Mouse (Mus musculus) liver, embryonic 15.5 days (tissue): ENCODE results near the gene Ppil4. TPM values are rescaled to one million over a fixed set of nuclear protein-coding genes. Genes with fewer than 3 reads are reported as not detected.

Experiments used
- ATAC-seq: fragments of 200-750 bp; cut with Nextera tagmentation; 2 replicates; pipeline ENCODE4 v1.8.0; 2017; ENCODE audit warnings: moderate number of reproducible peaks, mild to moderate bottlenecking, moderate library complexity; ENCODE audit not compliant: insufficient read depth
- H3K27ac ChIP-seq: fragments of 300-500 bp; sonication (generic); replicated peaks from 2 replicates; pipeline ENCODE4 v1.5.1; 2015; ENCODE audit warnings: mild to moderate bottlenecking, inconsistent platforms
- H3K27me3 ChIP-seq: fragments of 300-500 bp; sonication (generic); 2 replicates; pipeline ENCODE4 v1.6.1; 2015; ENCODE audit warnings: mild to moderate bottlenecking, inconsistent platforms
- H3K36me3 ChIP-seq: fragments of 300-500 bp; sonication (generic); replicated peaks from 2 replicates; pipeline ENCODE4 v1.6.1; 2015; ENCODE audit warnings: moderate library complexity, mild to moderate bottlenecking, inconsistent platforms
- H3K4me1 ChIP-seq: fragments of 300-500 bp; sonication (generic); replicated peaks from 2 replicates; pipeline ENCODE4 v1.6.1; 2015; ENCODE audit warnings: inconsistent platforms
- H3K4me2 ChIP-seq: fragments of 300-500 bp; sonication (generic); 2 replicates; pipeline ENCODE4 v1.6.1; 2015; ENCODE audit warnings: moderate library complexity, mild to moderate bottlenecking, inconsistent platforms
- H3K4me3 ChIP-seq: fragments of 300-500 bp; sonication (generic); replicated peaks from 2 replicates; pipeline ENCODE4 v1.5.1; 2015; ENCODE audit warnings: mild to moderate bottlenecking, inconsistent platforms
- H3K9ac ChIP-seq: fragments of 300-500 bp; sonication (generic); 2 replicates; pipeline ENCODE4 v1.6.1; 2015; ENCODE audit warnings: moderate library complexity, mild to moderate bottlenecking, inconsistent platforms
- H3K9me3 ChIP-seq: fragments of 300-500 bp; sonication (generic); replicated peaks from 2 replicates; pipeline ENCODE4 v1.6.1; 2016; ENCODE audit warnings: inconsistent platforms
- WGBS: fragments of 180-500 bp; shearing (Covaris S2); methylation state at CpG from one replicate; pipeline ENCODE4 v1.1.7; 2015; ENCODE audit warnings: mixed read lengths; ENCODE audit not compliant: insufficient replicate concordance; 5-methylcytosine and 5-hydroxymethylcytosine counted together
- polyA plus RNA-seq: library from polyadenylated mRNA; unstranded; fragments of >200 nt; fragmentation: Nextera tagmentation; extraction: Ambion mirVana; gene quantifications from 2 replicates; pipeline ENCODE4 v1.2.1, GENCODE M21; 2015

The Ppil4 gene
- polyA plus RNA-seq, 1 experiment from 2014 or later = 21.9 TPM

GRCm38 (mm10) chr10:7839551-7840352, 47.1 kb downstream of the Ppil4 start:
- Histone ChIP-seq H3K4me3 (no peak overlapping the region), H3K27me3 (no peaks in the 10 kb centered on the region; the same call in 1 of the 2 replicates), H3K27ac (no peak overlapping the region), H3K4me2 (no peak overlapping the region), H3K9me3 (no peaks in the 10 kb centered on the region), H3K36me3 (no peaks in the 10 kb centered on the region), H3K4me1 (peaks cover 16% of the 10 kb centered on the region), H3K9ac (no peak overlapping the region)
- 53% methylated on average over 22 of the region's 22 CpGs for WGBS
- ATAC-seq = no peak

- 63% methylated on average over 2 of the region's 2 CpGs for WGBS
- H3K4me1 ChIP-seq = peaks cover 14% of the 10 kb centered on the region
- H3K27me3 ChIP-seq = no peaks in the 10 kb centered on the region; the same call in 1 of the 2 replicates
- H3K4me3 ChIP-seq = no peak overlapping the region
- no peak for ATAC-seq
- no peak overlapping the region for H3K4me2 ChIP-seq
- no peaks in the 10 kb centered on the region for H3K9me3 ChIP-seq
- H3K36me3 ChIP-seq = no peaks in the 10 kb centered on the region
- H3K27ac ChIP-seq = no peak overlapping the region
- no peak overlapping the region for H3K9ac ChIP-seq
Measured at GRCm38 (mm10) chr10:7840353-7840733, 47.7 kb downstream of the Ppil4 start.

DNA sequence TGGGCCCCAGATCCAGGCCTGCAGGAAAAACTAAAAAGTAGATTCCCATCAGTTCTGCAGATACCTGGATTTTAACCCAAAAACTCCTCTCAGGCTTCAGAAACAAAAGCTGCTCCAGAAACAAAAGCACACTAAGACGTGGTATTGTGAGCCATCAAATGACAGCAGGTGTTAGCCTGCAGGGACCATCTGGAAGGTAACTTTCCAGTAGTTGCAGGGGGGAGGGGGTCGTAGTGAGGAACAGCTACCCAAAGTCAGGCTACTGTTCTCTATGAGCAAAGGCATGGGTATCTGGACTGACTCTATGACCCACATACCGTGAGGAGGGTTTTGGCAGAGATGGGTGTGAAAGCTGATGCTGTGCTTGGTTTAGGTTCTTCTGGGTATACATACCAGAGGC, 48.1 kb downstream of the Ppil4 start:
- H3K4me1 ChIP-seq = peaks cover 10% of the 10 kb centered on the region
- no peaks in the 10 kb centered on the region for H3K36me3 ChIP-seq
- no peak overlapping the region for H3K4me2 ChIP-seq
- no peaks in the 10 kb centered on the region for H3K9me3 ChIP-seq
- no peak for ATAC-seq
- H3K9ac ChIP-seq = no peak overlapping the region
- no peak overlapping the region for H3K4me3 ChIP-seq
- 59% methylated on average over 3 of the region's 3 CpGs for WGBS
- H3K27ac ChIP-seq = no peak overlapping the region; the same call in 1 of the 2 replicates
- no peaks in the 10 kb centered on the region; the same call in 1 of the 2 replicates for H3K27me3 ChIP-seq

DNA sequence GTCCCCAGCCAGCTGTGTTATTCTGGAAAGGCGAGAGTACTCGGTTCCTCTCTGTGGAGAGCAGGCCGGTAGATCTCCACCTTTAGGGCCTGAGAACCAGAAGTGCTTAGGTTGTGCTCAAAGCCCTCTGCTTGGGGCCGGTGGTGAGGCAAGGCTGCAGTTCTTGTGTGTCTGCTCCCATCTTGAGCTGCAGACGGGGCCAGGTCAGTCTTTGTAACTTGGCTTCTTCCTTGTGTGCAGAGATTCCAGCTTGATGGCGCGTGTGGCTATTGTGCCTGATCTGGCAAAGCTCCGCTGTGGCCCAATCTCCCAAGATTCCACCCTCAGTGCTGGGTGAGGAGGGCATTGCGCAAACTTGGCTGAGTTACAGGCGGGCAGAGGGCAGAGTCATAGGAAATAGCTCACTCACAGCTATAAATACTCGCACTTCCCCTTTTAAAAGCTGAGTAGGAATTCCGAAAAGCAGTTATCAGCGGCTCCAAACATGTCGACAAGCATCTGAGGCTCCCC, 48.9 kb downstream of the Ppil4 start:
- peak; percentile 43 for ATAC-seq
- Histone ChIP-seq H3K36me3 (no peaks in the 10 kb centered on the region), H3K9ac (no peak overlapping the region), H3K4me1 (peaks cover 10% of the 10 kb centered on the region), H3K27me3 (no peaks in the 10 kb centered on the region; the same call in 1 of the 2 replicates), H3K4me2 (peak overlapping the region; percentile 36), H3K27ac (peak overlapping the region; percentile 59), H3K9me3 (no peaks in the 10 kb centered on the region), H3K4me3 (no peak overlapping the region)
- 7% methylated on average over 14 of the region's 14 CpGs for WGBS

DNA sequence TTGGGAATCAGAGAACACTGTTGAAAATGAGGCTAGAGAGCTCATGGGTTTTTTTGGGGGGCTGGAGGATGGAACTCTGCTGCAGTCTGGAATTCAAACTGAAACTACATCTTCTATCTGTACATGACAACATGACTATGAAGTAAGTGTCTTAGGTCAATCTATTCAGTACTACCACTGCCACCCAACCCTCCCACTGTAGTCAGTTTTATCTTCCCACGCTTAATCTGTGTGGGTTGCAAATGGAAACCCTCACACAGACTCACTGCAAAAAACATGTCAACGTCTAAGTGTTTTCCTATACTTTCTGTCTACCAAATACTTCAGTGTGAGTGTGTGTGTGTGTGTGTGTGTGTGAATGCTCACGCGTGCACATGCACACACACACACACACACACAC, 50.5 kb downstream of the Ppil4 start:
- Histone ChIP-seq H3K9me3 (no peaks in the 10 kb centered on the region), H3K36me3 (no peaks in the 10 kb centered on the region), H3K4me1 (peaks cover 10% of the 10 kb centered on the region), H3K4me2 (no peak overlapping the region), H3K4me3 (no peak overlapping the region), H3K9ac (no peak overlapping the region), H3K27me3 (no peaks in the 10 kb centered on the region; the same call in 1 of the 2 replicates), H3K27ac (no peak overlapping the region)
- WGBS = 50% methylated on average over 4 of the region's 4 CpGs
- ATAC-seq = no peak

GRCm38 (mm10) chr10:7844161-7844560, 51.5 kb downstream of the Ppil4 start:
- Histone ChIP-seq H3K9me3 (no peaks in the 10 kb centered on the region), H3K27me3 (no peaks in the 10 kb centered on the region; the same call in 1 of the 2 replicates), H3K4me2 (no peak overlapping the region), H3K4me1 (peaks cover 10% of the 10 kb centered on the region), H3K4me3 (no peak overlapping the region), H3K27ac (no peak overlapping the region), H3K9ac (no peak overlapping the region), H3K36me3 (no peaks in the 10 kb centered on the region)
- no peak for ATAC-seq
- 49% methylated on average over 4 of the region's 4 CpGs for WGBS

DNA sequence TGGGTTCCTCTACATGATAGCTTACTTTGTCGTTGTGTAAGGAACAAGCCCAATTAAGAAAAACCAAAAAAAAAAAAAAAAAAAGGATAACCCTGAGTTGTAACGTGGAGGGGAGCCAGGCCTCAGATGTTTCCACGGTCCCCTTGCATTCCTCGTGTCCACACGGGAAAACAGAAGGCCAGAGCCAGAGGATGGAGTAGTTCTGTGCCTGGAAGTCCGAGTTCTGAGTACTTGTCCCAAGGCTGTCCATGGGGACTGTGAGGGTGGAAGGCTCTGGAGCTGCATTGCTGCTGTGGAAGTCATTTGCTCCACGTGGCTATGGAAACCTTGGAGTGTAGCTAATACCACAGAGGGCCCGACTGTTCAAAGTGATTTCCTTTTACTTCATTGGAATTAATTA, 52.4 kb downstream of the Ppil4 start:
- Histone ChIP-seq H3K9me3 (no peaks in the 10 kb centered on the region), H3K27me3 (no peaks in the 10 kb centered on the region; the same call in 1 of the 2 replicates), H3K27ac (no peak overlapping the region), H3K9ac (no peak overlapping the region), H3K4me3 (no peak overlapping the region), H3K4me1 (peaks cover 13% of the 10 kb centered on the region), H3K36me3 (no peaks in the 10 kb centered on the region), H3K4me2 (no peak overlapping the region)
- WGBS = 58% methylated on average over 8 of the region's 8 CpGs
- no peak for ATAC-seq

- Histone ChIP-seq H3K27me3 (no peaks in the 10 kb centered on the region), H3K27ac (no peak overlapping the region), H3K4me2 (no peak overlapping the region), H3K36me3 (no peaks in the 10 kb centered on the region), H3K9me3 (no peaks in the 10 kb centered on the region), H3K4me1 (peaks cover 20% of the 10 kb centered on the region), H3K9ac (no peak overlapping the region), H3K4me3 (no peak overlapping the region)
- 71% methylated on average over 4 of the region's 4 CpGs for WGBS
- ATAC-seq = no peak
Measured at GRCm38 (mm10) chr10:7845991-7846390, 53.3 kb downstream of the Ppil4 start.

- H3K9me3 ChIP-seq = no peaks in the 10 kb centered on the region
- H3K4me3 ChIP-seq = no peak overlapping the region
- H3K4me2 ChIP-seq = no peak overlapping the region
- H3K36me3 ChIP-seq = no peaks in the 10 kb centered on the region
- no peaks in the 10 kb centered on the region for H3K27me3 ChIP-seq
- no peak overlapping the region for H3K27ac ChIP-seq
- WGBS = 32% methylated on average over 2 of the region's 2 CpGs
- peaks cover 10% of the 10 kb centered on the region for H3K4me1 ChIP-seq
- no peak overlapping the region for H3K9ac ChIP-seq
- no peak for ATAC-seq
Measured at GRCm38 (mm10) chr10:7847166-7847605, 54.5 kb downstream of the Ppil4 start.

- no peak overlapping the region for H3K27ac ChIP-seq
- 0 out of 2 replicates have a peak, but pooled peaks cover 10% of the 10 kb centered on the region for H3K4me1 ChIP-seq
- WGBS = 44% methylated on average over 3 of the region's 3 CpGs
- no peak for ATAC-seq
- no peaks in the 10 kb centered on the region for H3K36me3 ChIP-seq
- H3K4me2 ChIP-seq = no peak overlapping the region
- no peak overlapping the region for H3K9ac ChIP-seq
- no peaks in the 10 kb centered on the region for H3K9me3 ChIP-seq
- H3K27me3 ChIP-seq = no peaks in the 10 kb centered on the region
- no peak overlapping the region for H3K4me3 ChIP-seq
Measured at GRCm38 (mm10) chr10:7851891-7852290, 59.2 kb downstream of the Ppil4 start.

DNA sequence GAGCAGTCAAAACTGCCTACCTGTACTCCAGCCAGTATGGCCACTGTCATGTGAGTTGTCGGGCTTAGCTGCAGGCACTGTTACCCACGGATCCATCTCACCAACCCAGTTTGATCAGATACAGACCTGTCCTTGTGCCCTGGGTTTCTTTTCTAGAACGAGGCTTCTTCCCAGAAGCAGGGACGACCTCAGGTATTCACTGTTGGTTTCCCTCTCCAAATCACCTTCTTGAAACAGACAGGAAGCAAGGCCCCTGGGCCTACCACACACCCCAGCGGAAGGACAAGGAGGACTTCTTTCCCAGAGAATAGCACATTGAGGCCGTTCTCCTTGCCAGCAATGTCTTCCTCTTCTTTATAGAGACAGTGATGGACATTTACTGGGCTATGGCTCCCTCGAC, 67.8 kb downstream of the Ppil4 start:
- ATAC-seq = no peak
- 63% methylated on average over 7 of the region's 7 CpGs for WGBS
- H3K9me3 ChIP-seq = no peaks in the 10 kb centered on the region
- no peaks in the 10 kb centered on the region for H3K4me1 ChIP-seq
- no peak overlapping the region for H3K9ac ChIP-seq
- H3K27me3 ChIP-seq = no peaks in the 10 kb centered on the region
- no peak overlapping the region for H3K4me2 ChIP-seq
- no peaks in the 10 kb centered on the region for H3K36me3 ChIP-seq
- H3K27ac ChIP-seq = no peak overlapping the region
- no peak overlapping the region for H3K4me3 ChIP-seq
